In genomic region chr9:122018782-122019395, GRCm38 (mm10) we compare ENCODE assay signal across 7 mouse cellular contexts. TPM values are rescaled to one million over a fixed set of nuclear protein-coding genes. Genes with fewer than 3 reads are reported as not detected.
A peak's percentile ranks its signal among the peaks of the same experiment; 100 is the strongest.
DNase-seq lines count a peak whose midpoint lies in the region; ATAC-seq and TF ChIP-seq lines count a peak whose summit lies in the region.

No protein-coding gene starts in this region.

- H3K36me3 ChIP-seq in ES-E14 (ENCODE audit: control insufficient read depth, insufficient read depth, low read length, poor library complexity, severe bottlenecking) = no peaks in the 10 kb centered on the region
- no peaks in the 10 kb centered on the region for H3K36me3 ChIP-seq in embryonic facial prominence, embryonic 11.5 days (replicated peaks; ENCODE audit: control insufficient read depth, insufficient read depth, low read depth, low read length)
- no peaks in the 10 kb centered on the region for H3K36me3 ChIP-seq in heart, embryonic 11.5 days (ENCODE audit: control insufficient read depth, insufficient read depth, low read length)
- no peaks in the 10 kb centered on the region for H3K36me3 ChIP-seq in kidney, embryonic 15.5 days

- H3K9ac ChIP-seq in ES-E14 (ENCODE audit: insufficient read depth, low read depth, low read length, poor library complexity, severe bottlenecking) = no peak overlapping the region
- no peak overlapping the region for H3K9ac ChIP-seq in embryonic facial prominence, embryonic 11.5 days (replicated peaks; ENCODE audit: low read length)
- H3K9ac ChIP-seq in heart, embryonic 11.5 days (ENCODE audit: low read depth, low read length) = no peak overlapping the region
- no peak overlapping the region for H3K9ac ChIP-seq in kidney, embryonic 15.5 days

- H3K9me3 ChIP-seq in ES-E14 (ENCODE audit: control insufficient read depth, insufficient read depth, low read depth, low read length) = no peaks in the 10 kb centered on the region
- no peaks in the 10 kb centered on the region for H3K9me3 ChIP-seq in embryonic facial prominence, embryonic 11.5 days (replicated peaks; ENCODE audit: control insufficient read depth, low read length)
- H3K9me3 ChIP-seq in heart, embryonic 11.5 days (replicated peaks; ENCODE audit: control insufficient read depth, low read length) = no peaks in the 10 kb centered on the region
- no peaks in the 10 kb centered on the region for H3K9me3 ChIP-seq in kidney, embryonic 15.5 days (replicated peaks)

- no peak overlapping the region for H3K4me2 ChIP-seq in embryonic facial prominence, embryonic 11.5 days (ENCODE audit: low read depth, low read length)
- no peak overlapping the region; the same call in 1 of the 2 replicates for H3K4me2 ChIP-seq in heart, embryonic 11.5 days
- peak overlapping the region; percentile 29 for H3K4me2 ChIP-seq in kidney, embryonic 15.5 days

- H3K4me3 ChIP-seq in ES-E14 (ENCODE audit: insufficient read depth in 1 of 2, low read depth in 1 of 2, low read length in 2 of 2, poor library complexity in 1 of 2, severe bottlenecking in 1 of 2) = no peak overlapping the region
- H3K4me3 ChIP-seq in embryonic facial prominence, embryonic 11.5 days (ENCODE audit: low read depth, low read length) = no peak overlapping the region
- no peak overlapping the region for H3K4me3 ChIP-seq in heart, embryonic 11.5 days (ENCODE audit: low read depth, low read length)
- H3K4me3 ChIP-seq in kidney, embryonic 15.5 days (replicated peaks) = no peak overlapping the region

- H3K4me1 ChIP-seq in ES-E14 (ENCODE audit: control insufficient read depth in 2 of 2, insufficient read depth in 2 of 2, low read length in 2 of 2, poor library complexity in 1 of 2) = peaks cover 0 to 2% of the 10 kb centered on the region in 2 experiments; a peak in 1 of 4 replicates
- peaks cover 3% of the 10 kb centered on the region; the same call in 1 of the 2 replicates for H3K4me1 ChIP-seq in embryonic facial prominence, embryonic 11.5 days (ENCODE audit: control insufficient read depth, insufficient read depth, low read length)
- peaks cover 9% of the 10 kb centered on the region for H3K4me1 ChIP-seq in heart, embryonic 11.5 days (ENCODE audit: control insufficient read depth, insufficient read depth, low read length)
- peaks cover 8% of the 10 kb centered on the region for H3K4me1 ChIP-seq in kidney, embryonic 15.5 days

- no peak for DNase-seq in ES-E14 (ENCODE audit: low read depth, low spot score)
- DNase-seq in adrenal gland, adult 2 months = peak; percentile 79
- peak; percentile 81 for DNase-seq in embryonic facial prominence, embryonic 11.5 days (ENCODE audit: low spot score)
- DNase-seq in lung, postnatal 25 days (ENCODE audit: low spot score) = peak; percentile 76
- DNase-seq in right cerebral cortex, postnatal 4 days = peak; percentile 59

- no peaks in the 10 kb centered on the region for H3K27me3 ChIP-seq in embryonic facial prominence, embryonic 11.5 days (ENCODE audit: control insufficient read depth, insufficient read depth, low read length)
- no peaks in the 10 kb centered on the region for H3K27me3 ChIP-seq in heart, embryonic 11.5 days (ENCODE audit: control insufficient read depth, insufficient read depth, low read length)
- no peaks in the 10 kb centered on the region for H3K27me3 ChIP-seq in kidney, embryonic 15.5 days

- in situ Hi-C loops in ES-E14 (cut with MboI; ENCODE audit: low sequenced_read_pairs in 2 of 2, unreplicated experiment in 2 of 2) = no loop called here

- no peak overlapping the region for H3K27ac ChIP-seq in ES-E14 (ENCODE audit: insufficient read depth, low read depth, low read length, poor library complexity, severe bottlenecking)
- no peak overlapping the region for H3K27ac ChIP-seq in embryonic facial prominence, embryonic 11.5 days (replicated peaks; ENCODE audit: low read depth, low read length)
- H3K27ac ChIP-seq in heart, embryonic 11.5 days (ENCODE audit: low read depth, low read length) = 0 out of 2 replicates have a peak overlapping the region, but pooled peaks have one; percentile 35
- H3K27ac ChIP-seq in kidney, embryonic 15.5 days = no peak overlapping the region

- 12% methylated on average over 8 of the region's 8 CpGs for WGBS in embryonic facial prominence, embryonic 11.5 days
- WGBS in heart, embryonic 11.5 days (ENCODE audit: insufficient replicate concordance) = 20% methylated on average over 8 of the region's 8 CpGs
- WGBS in kidney, embryonic 15.5 days = 14% methylated on average over 8 of the region's 8 CpGs

- no peak for ATAC-seq in embryonic facial prominence, embryonic 11.5 days (replicated peaks; ENCODE audit: insufficient number of reproducible peaks, low FRiP score, low TSS enrichment, low read depth)
- ATAC-seq in heart, embryonic 11.5 days (replicated peaks; ENCODE audit: insufficient number of reproducible peaks, low FRiP score, low TSS enrichment) = peak; percentile 54; the same call in 1 of the 2 replicates
- peak; percentile 70; the same call in 1 of the 2 replicates for ATAC-seq in kidney, embryonic 15.5 days (replicated peaks; ENCODE audit: low FRiP score)

TF ChIP-seq in ES-E14, 5 proteins besides CTCF, POLR2A, EP300 and RAD21:
- no peak for TF ChIP-seq CHD2 (IDR thresholded peaks at IDR 0.05; ENCODE audit: low read depth, low read length)
- TF ChIP-seq ZNF384 (IDR thresholded peaks at IDR 0.05; ENCODE audit: low read depth, low read length) = no peak
- peak; percentile 67; the same call in 1 of the 2 replicates for TF ChIP-seq MAFK (IDR thresholded peaks at IDR 0.05; ENCODE audit: insufficient read depth, low read depth, low read length)
- TF ChIP-seq HCFC1 (IDR thresholded peaks at IDR 0.05; ENCODE audit: borderline replicate concordance, insufficient read depth, low read length) = no peak
- peak; percentile 25; the same call in 1 of the 2 replicates for TF ChIP-seq ZC3H11A (IDR thresholded peaks at IDR 0.05; ENCODE audit: borderline replicate concordance, low read depth, low read length)

RNA-seq across cellular contexts. Expression of gene Pomgnt2, which starts 22.0 kb away (rescaled TPM):
- total RNA-seq in ES-E14 (2012; rRNA removed) = 12.9 and 21.6 TPM in 2 replicates
- 10 to 100 TPM; 14.7 to 24.7 TPM for total RNA-seq in adrenal gland, adult 2 months (2021)
- 35.5 and 36.4 TPM in 2 replicates for polyA plus RNA-seq in adrenal gland, adult 2 months (2012; rRNA removed)
- polyA plus RNA-seq in embryonic facial prominence, embryonic 11.5 days (2014; fragmentation: Nextera tagmentation; extraction: Ambion mirVana) = 6.9 and 7.5 TPM in 2 replicates
- polyA plus RNA-seq in heart, embryonic 11.5 days (2014; fragmentation: Nextera tagmentation; extraction: Ambion mirVana) = 8.8 and 10.6 TPM in 2 replicates
- 14.7 and 17.1 TPM in 2 replicates for polyA plus RNA-seq in kidney, embryonic 15.5 days (2015; fragmentation: Nextera tagmentation; extraction: Ambion mirVana)
